Mouse (Mus musculus): ENCODE results near the gene Gpkow.

Gpkow gene

GRCm38 (mm10) chrX:7696954-7697381 lies at the start of gene Gpkow:
Gene Gpkow (plus strand): TSS chrX:7697131.
- DNase-seq, result peak; percentile 76 to 78

DNA sequence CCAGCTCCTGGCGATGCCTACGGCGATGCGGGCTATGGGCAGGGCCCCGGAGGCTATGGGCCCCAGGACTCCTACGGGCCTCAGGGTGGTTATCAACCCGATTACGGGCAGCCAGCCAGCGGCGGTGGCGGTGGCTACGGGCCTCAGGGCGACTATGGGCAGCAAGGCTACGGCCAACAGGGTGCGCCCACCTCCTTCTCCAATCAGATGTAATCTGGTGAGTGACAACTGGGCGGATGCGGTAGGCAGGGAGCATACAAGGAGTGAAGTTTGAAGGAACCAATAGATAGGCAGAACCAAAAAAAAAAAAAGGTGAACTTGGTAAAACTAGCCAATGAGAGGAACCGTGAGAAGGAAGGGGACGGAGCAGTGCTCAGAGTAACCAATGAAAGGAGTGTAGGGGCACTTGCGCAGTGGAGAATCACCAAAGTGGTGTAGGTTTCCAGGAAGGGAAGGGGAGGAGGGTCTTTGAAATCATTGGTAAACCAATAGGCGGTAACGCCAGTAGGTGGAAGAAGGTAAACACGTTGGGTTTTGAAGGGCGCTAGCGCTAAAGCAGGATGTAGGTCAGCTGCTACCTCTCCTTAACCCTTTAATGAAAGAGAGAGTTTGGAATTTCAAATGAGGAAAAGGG lies 48.1 kb upstream of the Gpkow start:
- DNase-seq, result peak; percentile 70 to 71

DNA sequence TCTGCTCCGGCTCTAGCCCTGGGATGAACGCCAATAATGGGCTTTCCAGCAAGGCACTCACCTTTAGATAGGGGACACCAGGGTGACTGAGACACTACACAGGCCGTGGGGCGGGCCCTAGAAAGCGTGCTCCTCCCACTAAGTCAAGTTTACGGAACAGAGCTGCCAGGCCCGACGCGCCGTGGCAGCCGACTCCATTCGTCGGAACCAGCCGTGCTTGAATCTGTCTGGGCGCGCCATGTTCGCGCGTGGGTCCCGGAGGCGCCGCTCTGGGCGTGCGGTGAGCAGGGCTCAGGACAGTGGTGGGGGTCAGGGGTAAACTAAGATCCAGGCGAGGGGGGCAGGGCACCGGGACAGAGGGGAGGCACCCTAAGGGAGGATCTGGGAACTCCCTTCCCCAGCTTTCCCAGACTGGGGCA lies 39.7 kb upstream of the Gpkow start, which contains the start of gene Prickle3:
TSS of gene Prickle3 (plus strand) at position 40 of the 419 bp plus-strand sequence.
- DNase-seq, result peak; percentile 72 to 75

DNA sequence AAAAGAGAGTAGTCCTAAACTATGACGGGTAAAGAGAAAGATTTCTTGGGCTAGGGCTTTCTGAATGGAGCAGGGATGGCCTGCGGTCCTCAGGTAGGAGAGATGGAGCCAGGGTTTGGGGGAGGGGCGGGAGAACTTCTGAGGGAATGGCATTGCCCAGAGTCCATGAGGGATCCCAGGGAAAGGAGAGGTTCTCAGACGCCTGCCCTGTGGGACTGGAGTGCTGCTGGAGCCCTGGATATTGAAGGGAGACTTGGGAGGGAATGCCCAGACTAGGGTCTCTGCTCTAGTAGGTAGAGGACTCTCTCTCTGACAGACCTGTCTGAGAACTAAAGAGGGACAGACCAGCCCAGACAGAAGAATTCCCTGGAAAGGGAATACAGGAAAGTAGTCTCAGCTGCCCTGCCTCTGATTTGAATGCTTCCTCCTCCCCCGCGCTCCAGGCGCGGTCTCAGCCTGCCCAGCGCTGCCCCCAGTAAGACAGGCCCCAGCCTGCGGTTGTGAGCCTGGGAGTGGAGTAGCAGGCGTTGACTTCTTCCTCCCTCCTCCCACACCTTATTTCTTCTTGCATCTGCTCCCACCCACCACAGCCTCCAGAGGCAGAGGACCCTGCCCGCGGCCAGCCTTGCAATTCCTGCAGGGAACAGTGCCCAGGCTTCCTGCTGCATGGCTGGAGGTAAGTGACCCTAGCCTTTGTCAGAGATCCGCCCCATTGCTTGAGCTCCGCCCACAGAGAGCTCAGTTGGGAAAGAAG lies 38.7 kb upstream of the Gpkow start:
- no peak for DNase-seq

DNA sequence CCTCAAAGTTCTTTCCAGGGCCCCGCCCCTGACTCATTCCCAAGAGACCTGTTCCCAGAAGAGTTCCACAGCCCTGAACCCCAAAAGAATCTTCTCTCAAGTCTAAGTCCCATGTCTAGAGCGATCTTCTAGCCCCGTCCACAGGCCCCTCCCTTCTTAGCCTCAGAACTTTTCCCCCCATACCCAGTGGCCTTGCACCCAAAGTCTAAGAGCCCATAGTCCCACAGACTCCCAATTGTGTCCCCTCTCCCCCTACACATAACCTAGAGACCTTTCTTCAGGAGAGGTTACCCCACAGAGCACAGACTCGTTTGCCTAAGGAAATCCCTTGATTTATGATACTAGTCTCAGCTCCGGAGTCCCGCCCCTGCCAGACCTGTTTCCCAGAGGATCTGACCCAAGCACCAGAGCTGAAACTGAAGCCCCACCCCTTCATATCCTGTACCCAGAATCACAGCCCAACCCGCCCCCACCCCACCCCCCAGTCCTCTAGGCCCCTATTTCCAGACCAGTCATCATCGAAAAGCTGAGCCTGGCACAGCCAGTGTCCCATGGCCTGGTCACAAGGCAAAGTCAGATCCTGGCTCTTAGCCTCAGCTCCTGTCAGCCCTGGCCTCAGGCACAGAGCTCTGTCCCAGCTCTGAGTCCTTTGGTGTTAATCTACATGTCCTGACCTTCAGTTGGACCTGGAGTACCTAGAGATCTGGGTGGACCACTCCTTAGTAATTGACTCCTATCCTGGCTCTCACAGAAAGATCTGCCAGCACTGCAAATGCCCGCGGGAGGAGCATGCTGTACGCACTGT lies 37.9 kb upstream of the Gpkow start:
- no peak for DNase-seq

- no peak for DNase-seq
These were observed 35.8 kb upstream of the Gpkow start for GRCm38 (mm10) chrX:7661086-7661485.

GRCm38 (mm10) chrX:7662936-7663335 lies 34.0 kb upstream of the Gpkow start:
- DNase-seq, result no peak

DNA sequence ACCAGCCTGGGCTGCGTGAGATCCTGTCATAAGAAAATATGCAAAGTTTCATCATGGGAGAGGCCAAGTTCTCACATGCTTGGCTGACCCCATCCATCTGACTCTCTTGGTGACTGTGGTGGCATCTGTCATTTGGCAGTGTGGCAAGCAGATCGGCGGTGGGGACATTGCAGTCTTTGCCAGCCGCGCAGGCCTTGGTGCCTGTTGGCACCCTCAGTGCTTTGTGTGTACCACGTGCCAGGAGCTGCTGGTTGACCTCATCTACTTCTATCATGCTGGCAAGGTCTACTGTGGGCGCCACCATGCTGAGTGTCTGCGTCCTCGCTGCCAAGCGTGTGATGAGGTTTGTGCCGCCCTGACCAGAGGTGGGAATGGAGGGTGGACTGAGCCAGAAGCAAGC lies 32.1 kb upstream of the Gpkow start:
- no peak for DNase-seq

DNA sequence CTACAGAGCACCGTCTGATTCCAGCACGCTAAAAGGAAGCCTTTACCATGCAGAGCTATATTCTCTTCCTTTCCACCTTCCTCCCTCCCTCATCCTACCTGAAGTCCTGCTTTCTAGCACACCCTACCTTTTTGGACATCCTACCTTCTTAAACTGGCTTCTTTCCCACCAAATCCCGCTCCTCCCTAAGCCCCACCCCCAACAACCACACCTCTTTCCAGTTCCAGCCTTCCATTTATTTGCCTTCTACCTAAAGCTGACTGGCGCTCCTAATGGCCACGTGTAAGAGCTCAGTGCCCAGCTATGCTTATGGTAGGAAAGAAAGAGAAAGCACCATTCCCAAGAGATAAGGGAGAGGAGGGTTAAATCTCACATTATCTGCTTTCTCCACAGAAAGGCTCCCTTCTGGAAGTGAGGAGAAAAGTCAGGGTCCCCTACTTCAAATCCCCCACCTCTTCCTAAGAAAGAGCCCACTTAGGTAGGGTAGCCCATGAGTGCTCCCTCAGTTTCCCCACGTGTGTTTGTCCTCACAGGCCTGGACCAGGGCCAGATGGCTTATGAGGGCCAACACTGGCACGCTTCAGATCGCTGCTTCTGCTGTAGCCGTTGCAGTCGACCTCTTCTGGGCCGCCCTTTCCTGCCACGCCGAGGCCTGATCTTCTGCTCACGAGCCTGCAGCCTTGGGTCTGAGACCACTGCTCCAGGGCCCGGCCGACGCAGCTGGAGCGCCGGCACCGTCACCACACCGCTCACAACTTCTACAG lies 31.0 kb upstream of the Gpkow start:
- no peak for DNase-seq

DNA sequence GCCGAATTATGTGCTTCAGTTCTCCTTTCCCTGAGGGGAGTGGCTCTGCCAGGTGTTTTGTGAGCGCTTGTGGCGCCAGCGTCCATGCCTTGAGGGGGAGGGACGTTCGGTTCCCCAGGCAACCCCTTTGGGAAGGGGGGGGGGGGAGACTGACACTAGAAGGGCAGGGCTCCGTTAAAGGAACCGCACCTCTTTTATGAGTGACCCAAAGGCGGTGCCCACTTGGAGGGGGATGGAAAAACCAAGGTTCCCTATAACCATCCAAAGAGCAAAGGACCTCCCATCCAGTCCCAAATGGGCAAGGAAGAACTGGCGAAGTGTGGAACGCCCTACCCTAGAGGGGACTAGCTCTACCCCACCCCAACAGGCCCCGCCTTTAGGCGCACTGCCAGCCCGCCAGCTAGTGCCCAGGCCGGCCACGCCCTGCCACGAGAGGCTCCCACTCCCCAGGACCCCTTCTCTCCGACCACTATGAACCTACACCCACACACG lies 26.5 kb upstream of the Gpkow start:
- DNase-seq, result peak; percentile 65

GRCm38 (mm10) chrX:7670921-7671623 lies 25.9 kb upstream of the Gpkow start, which contains the start of gene Plp2:
Gene Plp2 (minus strand): TSS chrX:7671390.
- DNase-seq, result peak; percentile 47 to 51

GRCm38 (mm10) chrX:7672739-7673138 lies 24.2 kb upstream of the Gpkow start:
- no peak for DNase-seq

GRCm38 (mm10) chrX:7673578-7674281 lies 23.2 kb upstream of the Gpkow start:
- peak; percentile 62 to 70 for DNase-seq

DNA sequence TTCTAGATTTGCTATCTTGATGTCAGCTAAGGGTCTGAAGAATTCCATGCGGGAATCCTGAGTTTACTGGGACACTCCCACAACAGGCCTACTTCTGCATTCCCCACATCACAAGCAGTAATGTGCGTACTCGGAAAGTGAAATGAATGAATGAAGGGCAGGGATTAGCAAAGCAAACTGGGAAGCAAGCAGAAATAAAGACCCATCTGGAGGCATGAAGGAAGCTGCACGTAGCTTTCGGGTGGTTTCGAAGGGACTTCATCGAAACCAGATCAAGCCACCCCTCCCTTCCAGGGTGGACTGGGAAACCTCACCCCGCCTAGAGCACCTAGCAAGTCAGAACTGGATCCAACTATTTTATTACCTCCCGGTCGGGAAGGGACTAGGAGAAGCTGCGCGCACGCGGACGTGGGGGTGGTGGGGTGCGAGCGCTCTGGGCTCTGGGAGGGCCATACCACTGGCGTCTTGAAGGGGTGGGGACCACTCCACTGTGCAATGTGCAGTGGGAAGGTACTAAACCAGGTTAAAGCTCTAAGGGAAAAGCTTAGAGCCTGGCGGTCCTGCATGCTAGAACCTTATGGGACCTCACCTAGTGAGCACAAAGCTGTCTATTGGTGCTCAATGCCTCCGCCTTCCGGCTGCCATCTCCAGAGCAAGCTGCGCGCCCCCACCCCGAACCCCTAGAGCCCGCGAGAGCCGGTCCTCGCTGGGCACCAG lies 22.5 kb upstream of the Gpkow start:
- DNase-seq, result peak; percentile 19 to 21

GRCm38 (mm10) chrX:7675001-7675380 lies 21.9 kb upstream of the Gpkow start:
- DNase-seq, result no peak

- no peak for DNase-seq
These were observed 17.9 kb upstream of the Gpkow start for GRCm38 (mm10) chrX:7678986-7679385.

- peak; percentile 91 to 93 for DNase-seq
These were observed 17.4 kb upstream of the Gpkow start for GRCm38 (mm10) chrX:7679405-7680056.

- DNase-seq, result no peak
These were observed 16.9 kb upstream of the Gpkow start for GRCm38 (mm10) chrX:7680057-7680412.

- no peak for DNase-seq
These were observed 16.1 kb upstream of the Gpkow start, which contains the start of gene Magix for GRCm38 (mm10) chrX:7680864-7681263. Gene Magix (minus strand): TSS chrX:7681251.

DNA sequence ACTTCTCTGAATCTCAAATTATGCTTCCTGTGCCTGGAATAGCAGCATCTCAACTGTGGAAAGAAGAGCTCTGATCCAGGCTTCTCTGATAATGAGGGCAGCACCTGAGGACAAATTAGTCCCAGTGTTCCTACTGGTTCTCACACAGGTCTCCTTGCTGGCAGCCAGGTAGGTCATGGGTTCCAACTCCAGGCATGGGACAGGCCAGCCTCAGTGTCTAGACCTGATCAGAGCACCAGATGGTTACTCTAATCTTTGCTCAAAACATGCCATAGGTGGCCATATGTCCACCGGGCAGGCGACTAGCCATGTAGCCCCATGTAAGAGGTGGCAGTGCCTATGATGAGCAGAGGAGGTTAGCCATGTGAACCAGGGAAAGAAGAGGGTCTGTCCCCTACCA lies 8.6 kb upstream of the Gpkow start:
- no peak for DNase-seq

Data from B cell, adult 2 months (primary cell).